Mouse (Mus musculus) bone marrow, adult 2 months (tissue): ENCODE measurements at regions not wholly inside any gene's neighbourhood (a gene's known extent, or its start where the extent isn't known, plus 50 kb on each side); places are given as distances from the start of the nearest gene placed in this dataset.

Experiments used
- H3K27ac ChIP-seq: fragments of 200-500 bp; 2 replicates; pipeline ENCODE4 v1.5.1; 2012; ENCODE audit warnings: low read depth, mild to moderate bottlenecking, control low read depth, inconsistent platforms, low read length; ENCODE audit not compliant: control insufficient read depth, poor library complexity, insufficient read depth
- H3K4me1 ChIP-seq: fragments of 200-500 bp; 2 replicates; pipeline ENCODE4 v1.6.1; 2011; ENCODE audit warnings: low read length; ENCODE audit not compliant: control insufficient read depth, insufficient read depth
- H3K4me3 ChIP-seq: fragments of 200-500 bp; replicated peaks from 2 replicates; pipeline ENCODE3; 2011; ENCODE audit warnings: mild to moderate bottlenecking, low read depth, low read length, control low read depth; ENCODE audit not compliant: control insufficient read depth
- CTCF ChIP-seq: fragments of 200-500 bp; IDR thresholded peaks from 2 replicates; pipeline ENCODE4 v1.5.1; 2011; ENCODE audit warnings: low read length, control low read depth; ENCODE audit not compliant: control insufficient read depth, insufficient read depth
- POLR2A ChIP-seq: fragments of 200-500 bp; IDR thresholded peaks from 2 replicates; pipeline ENCODE4 v1.6.1; 2011; ENCODE audit warnings: low read depth, mild to moderate bottlenecking, control low read depth, low read length, borderline replicate concordance; ENCODE audit not compliant: control insufficient read depth
- WGBS: fragments of 180-500 bp; shearing (Covaris S2); methylation state at CpG from one replicate; pipeline ENCODE4 v1.1.7; 2018; 5-methylcytosine and 5-hydroxymethylcytosine counted together

DNA sequence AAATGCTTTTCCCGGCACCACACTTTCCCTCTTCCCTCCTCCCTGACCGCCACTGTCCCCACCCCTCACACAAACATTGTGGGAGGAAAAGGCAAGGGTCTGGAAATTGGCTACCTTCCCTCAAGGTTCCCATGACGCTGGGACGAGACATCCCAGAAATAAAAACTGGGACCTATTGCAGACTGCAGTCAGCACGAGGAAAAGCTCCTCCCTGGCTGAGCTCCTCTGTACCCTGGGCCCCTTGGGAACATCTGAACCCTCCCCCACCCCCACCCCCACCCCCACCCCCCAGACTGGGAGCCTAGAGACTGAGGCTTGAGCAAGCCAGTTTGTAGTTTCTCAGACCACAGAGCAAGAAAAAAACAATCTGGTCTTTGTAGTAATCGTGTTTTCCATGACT, 89.5 kb upstream of the Syt13 start:
- TF ChIP-seq CTCF: no peak
- no peak for TF ChIP-seq POLR2A
- Histone ChIP-seq H3K4me1 (no peaks in the 10 kb centered on the region), H3K27ac (no peak overlapping the region), H3K4me3 (no peak overlapping the region)
- 65% methylated on average over 6 of the region's 6 CpGs for WGBS

DNA sequence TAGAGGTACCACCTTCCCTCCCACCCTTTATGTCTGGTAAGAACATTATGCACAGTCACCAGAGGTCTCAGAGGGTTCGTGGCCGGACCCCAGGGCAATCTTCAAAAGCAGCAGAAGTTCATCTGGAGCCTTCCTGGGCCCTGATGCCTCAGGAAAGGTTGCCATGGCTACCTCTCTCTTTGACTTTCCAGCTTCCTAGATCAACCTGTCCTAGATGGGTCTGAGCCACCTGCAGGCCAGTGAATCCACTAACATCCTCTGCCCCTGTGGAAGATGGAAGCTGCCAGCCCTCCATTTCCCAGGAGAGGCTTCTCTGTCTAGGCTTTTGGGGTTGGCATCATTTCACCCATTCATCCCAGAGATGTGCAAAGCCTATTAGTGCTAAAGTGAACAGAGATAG, 84.8 kb upstream of the Syt13 start:
- H3K4me3 ChIP-seq: no peak overlapping the region
- TF ChIP-seq CTCF (no peak), POLR2A (no peak)
- no peak overlapping the region for H3K27ac ChIP-seq
- H3K4me1 ChIP-seq: no peaks in the 10 kb centered on the region
- 85% methylated on average over 2 of the region's 2 CpGs for WGBS

DNA sequence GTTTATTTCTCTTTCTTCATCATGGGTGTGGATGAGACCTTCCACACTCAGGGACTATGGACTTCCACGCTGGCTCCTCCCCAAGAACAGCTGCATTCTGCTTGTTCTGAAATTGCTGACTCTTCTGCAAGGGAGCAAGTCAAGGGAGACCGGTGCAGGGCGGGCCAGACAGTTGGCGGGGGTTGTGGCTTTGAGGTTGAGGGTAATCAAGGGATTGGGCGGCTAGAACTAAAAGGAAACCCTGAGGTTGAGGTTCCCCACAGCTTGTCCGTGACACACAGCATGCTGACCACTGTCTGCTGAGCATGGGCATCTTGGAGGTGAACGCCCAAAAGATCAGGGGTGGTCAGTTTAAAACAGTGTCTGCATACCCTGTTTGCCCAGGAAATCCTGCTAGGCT, 83.1 kb upstream of the Syt13 start:
- Histone ChIP-seq H3K4me1 (no peaks in the 10 kb centered on the region), H3K27ac (no peak overlapping the region), H3K4me3 (no peak overlapping the region)
- 5% methylated on average over 7 of the region's 7 CpGs for WGBS
- no peak for TF ChIP-seq POLR2A
- no peak for TF ChIP-seq CTCF

DNA sequence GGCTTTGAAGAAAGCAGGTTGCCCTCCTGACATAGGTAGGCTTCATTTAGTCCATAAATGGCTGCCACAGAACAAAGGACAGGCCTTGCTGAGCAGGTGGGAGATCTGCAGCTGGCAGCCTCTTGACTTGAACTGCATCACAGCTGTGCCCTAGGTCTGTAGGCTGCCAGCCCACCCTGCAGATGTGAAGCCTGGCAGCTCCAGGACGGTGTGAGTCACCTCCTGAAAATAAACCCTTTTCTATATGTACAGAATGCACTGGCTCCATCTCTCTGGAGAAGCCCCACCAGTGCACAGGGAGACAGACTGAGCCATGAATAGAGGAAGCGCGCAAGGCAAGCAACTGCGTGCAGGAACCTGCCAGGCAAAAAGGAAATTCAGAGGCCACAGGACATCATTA, 78.7 kb upstream of the Syt13 start:
- H3K4me1 ChIP-seq: no peaks in the 10 kb centered on the region
- no peak for TF ChIP-seq POLR2A
- no peak for TF ChIP-seq CTCF
- 10% methylated on average over 4 of the region's 4 CpGs for WGBS
- no peak overlapping the region for H3K27ac ChIP-seq
- H3K4me3 ChIP-seq: no peak overlapping the region

DNA sequence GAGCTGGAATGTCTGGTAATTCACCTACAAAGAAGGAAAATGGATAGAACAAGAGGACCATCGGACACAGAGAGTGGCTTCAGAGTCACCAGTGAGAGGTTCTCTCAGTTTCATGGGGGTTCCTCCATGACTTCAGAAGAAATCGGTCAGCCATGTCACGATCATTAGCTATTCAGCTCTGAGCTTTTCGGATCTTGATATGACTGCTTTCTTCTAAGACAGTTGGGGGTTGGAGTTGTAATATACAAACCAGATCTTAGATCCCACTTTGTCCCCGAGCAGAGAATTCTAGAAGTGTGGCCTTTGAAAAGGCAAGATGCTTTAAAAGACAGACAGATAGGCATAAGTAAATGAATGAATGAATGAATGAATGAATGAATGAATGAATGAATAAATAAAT, 76.9 kb upstream of the Syt13 start:
- TF ChIP-seq CTCF (no peak), POLR2A (no peak)
- H3K4me3 ChIP-seq: no peak overlapping the region
- 83% methylated on average over 5 of the region's 5 CpGs for WGBS

DNA sequence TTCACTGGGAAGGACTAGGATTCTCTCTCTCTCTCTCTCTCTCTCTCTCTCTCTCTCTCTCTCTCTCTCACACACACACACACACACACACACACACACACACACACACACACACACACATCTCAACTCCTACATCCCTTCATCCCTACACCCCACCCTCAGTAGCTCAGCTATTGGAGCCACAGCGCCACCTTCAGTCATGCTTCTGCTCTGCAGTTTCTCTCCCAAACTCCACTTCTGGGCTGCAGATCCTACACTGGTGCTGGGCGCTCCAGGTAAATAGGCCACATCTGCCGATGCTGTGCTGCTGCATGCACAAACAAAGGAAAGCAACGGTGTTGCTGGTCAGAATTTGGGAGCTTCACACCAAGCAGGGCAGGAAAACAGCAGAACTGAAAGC, 74.9 kb upstream of the Syt13 start:
- WGBS: 16% methylated on average over 4 of the region's 4 CpGs
- Histone ChIP-seq H3K4me1 (no peaks in the 10 kb centered on the region), H3K4me3 (no peak overlapping the region), H3K27ac (no peak overlapping the region)
- TF ChIP-seq CTCF (peak; percentile 49), POLR2A (no peak)

More for the DNA sequence above, 76.9 kb upstream of the Syt13 start:
- Histone ChIP-seq H3K27ac (no peak overlapping the region), H3K4me1 (no peaks in the 10 kb centered on the region)

DNA sequence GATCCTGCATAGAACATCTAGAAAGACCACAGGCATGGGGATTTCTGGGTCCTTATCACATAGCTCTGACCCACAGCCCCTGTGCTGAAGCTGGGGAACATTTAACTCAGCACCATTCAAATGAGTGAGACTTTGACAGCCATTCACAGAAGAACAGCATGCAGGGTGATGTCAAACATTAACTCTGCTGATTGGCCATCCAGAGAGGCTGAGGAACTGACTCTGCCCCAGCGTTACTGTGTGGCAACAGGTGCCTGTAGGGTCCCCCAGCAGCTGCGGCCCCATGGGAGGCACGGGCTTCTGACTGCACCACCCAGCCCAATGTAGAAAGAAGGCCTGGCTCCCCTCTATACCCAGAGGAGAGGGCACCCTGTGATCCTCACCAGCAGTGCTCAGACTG, 73.3 kb upstream of the Syt13 start:
- no peak for TF ChIP-seq POLR2A
- no peak for TF ChIP-seq CTCF
- no peak overlapping the region for H3K4me3 ChIP-seq
- H3K4me1 ChIP-seq: no peaks in the 10 kb centered on the region
- H3K27ac ChIP-seq: no peak overlapping the region
- 32% methylated on average over 3 of the region's 3 CpGs for WGBS

DNA sequence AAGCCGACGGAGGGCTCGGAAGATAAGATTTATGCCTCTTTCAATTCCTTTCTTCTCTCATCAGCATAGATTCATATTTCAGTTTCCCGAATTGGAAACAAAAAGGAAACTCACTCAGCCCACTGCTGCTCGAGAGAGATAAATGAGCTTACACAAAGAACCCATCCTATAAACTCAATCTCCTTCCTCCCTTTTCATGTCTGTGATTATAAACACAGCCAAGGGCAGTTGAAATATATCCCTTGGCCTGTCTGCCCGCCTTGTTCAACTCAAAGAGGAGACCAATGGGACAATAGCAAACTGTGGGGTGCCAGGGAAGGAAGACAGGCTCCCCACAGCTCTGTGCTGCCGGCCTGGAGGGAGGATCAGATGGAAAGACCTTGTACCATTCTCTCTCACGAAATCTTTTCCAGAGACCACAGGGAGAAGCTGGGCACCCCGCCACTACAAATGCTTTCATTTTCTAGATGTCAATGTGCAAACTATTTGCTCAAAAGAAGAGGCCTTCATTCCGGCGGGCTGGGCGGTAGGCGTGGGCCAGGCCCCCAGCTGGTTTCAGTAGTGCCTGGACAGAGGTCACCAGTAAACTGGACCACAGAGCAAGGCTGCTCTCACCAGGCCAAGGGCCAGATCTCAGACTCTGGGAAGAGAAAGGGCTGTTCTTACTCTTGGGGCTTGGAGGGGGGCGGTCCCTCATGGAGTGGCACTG, 69.7 kb upstream of the Syt13 start:
- Histone ChIP-seq H3K4me1 (no peaks in the 10 kb centered on the region), H3K4me3 (no peak overlapping the region), H3K27ac (no peak overlapping the region)
- TF ChIP-seq POLR2A: no peak
- WGBS: 65% methylated on average over 14 of the region's 14 CpGs

DNA sequence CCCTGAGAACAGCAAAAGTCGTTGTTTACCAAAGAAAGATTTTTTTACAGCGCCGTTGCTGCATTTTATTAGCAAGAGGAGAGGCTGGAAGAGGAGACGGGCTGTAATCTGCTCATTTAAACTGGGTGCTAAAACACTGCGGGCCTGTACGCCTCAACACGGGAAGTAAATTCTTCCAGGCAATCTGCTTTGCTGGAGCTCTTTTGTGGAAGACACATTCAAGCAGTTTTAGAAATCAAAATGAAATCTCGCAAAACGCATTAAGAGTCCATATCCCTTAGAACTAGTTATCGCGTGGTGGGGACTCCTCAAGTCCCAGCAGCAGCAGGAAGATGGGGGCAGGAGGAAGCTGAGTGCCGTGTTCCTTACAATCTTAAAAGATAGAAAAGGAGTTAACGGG, 65.9 kb upstream of the Syt13 start:
- no peak overlapping the region for H3K27ac ChIP-seq
- 78% methylated on average over 13 of the region's 13 CpGs for WGBS
- no peak for TF ChIP-seq CTCF
- TF ChIP-seq POLR2A: no peak
- H3K4me1 ChIP-seq: no peaks in the 10 kb centered on the region
- no peak overlapping the region for H3K4me3 ChIP-seq
